In genomic region chr4:47020563-47020962, GRCm38 (mm10) we compare ENCODE assay signal across 9 mouse cellular contexts. TPM values are rescaled to one million over a fixed set of nuclear protein-coding genes. Genes with fewer than 3 reads are reported as not detected.
DNase-seq lines count a peak whose midpoint lies in the region; ATAC-seq and TF ChIP-seq lines count a peak whose summit lies in the region.
"Had no signal": no experiment of that assay in that cellular context is flagged by ENCODE, and none has a peak within 500 bp of the region (broad histone marks: within the 10 kb centered on the region; RNA-seq: fewer than 3 reads in every experiment).

No protein-coding gene starts in this region.

- no peak overlapping the region for H3K27ac ChIP-seq in hindbrain, postnatal 0 days
- H3K27ac ChIP-seq in hindbrain, embryonic 14.5 days: no peak overlapping the region
- H3K27ac ChIP-seq: embryonic facial prominence, embryonic 15.5 days had no signal

- no peak overlapping the region for H3K9ac ChIP-seq in hindbrain, postnatal 0 days (replicated peaks; ENCODE audit: low read length)
- no peak overlapping the region for H3K9ac ChIP-seq in hindbrain, embryonic 14.5 days
- H3K9ac ChIP-seq: embryonic facial prominence, embryonic 15.5 days had no signal

- H3K4me3 ChIP-seq in hindbrain, postnatal 0 days (ENCODE audit: low read length): no peak overlapping the region
- no peak overlapping the region for H3K4me3 ChIP-seq in hindbrain, embryonic 14.5 days (replicated peaks; ENCODE audit: low read length)
- H3K4me3 ChIP-seq: embryonic facial prominence, embryonic 15.5 days had no signal

- no peaks in the 10 kb centered on the region for H3K9me3 ChIP-seq in hindbrain, postnatal 0 days (ENCODE audit: low read length)
- no peaks in the 10 kb centered on the region for H3K9me3 ChIP-seq in hindbrain, embryonic 14.5 days (ENCODE audit: control insufficient read depth, low read length)
- H3K9me3 ChIP-seq: embryonic facial prominence, embryonic 15.5 days had no signal

- no peaks in the 10 kb centered on the region for H3K4me1 ChIP-seq in hindbrain, postnatal 0 days (ENCODE audit: insufficient read depth, low read length)
- no peaks in the 10 kb centered on the region for H3K4me1 ChIP-seq in hindbrain, embryonic 14.5 days (replicated peaks; ENCODE audit: control insufficient read depth, insufficient read depth, low read length)
- H3K4me1 ChIP-seq: embryonic facial prominence, embryonic 15.5 days had no signal

- peak; percentile 80 for TF ChIP-seq CTCF in hindbrain, postnatal 0 days (IDR thresholded peaks at IDR 0.05; ENCODE audit: low read depth)

- no peak overlapping the region for H3K4me2 ChIP-seq in hindbrain, postnatal 0 days (ENCODE audit: low read depth, low read length)
- H3K4me2 ChIP-seq in hindbrain, embryonic 14.5 days (replicated peaks): no peak overlapping the region
- H3K4me2 ChIP-seq: embryonic facial prominence, embryonic 15.5 days had no signal

- H3K36me3 ChIP-seq in hindbrain, postnatal 0 days (ENCODE audit: insufficient read depth, low read length): peaks cover 12% of the 10 kb centered on the region; the same call in 1 of the 2 replicates
- H3K36me3 ChIP-seq in hindbrain, embryonic 14.5 days (replicated peaks; ENCODE audit: control insufficient read depth, insufficient read depth): peaks cover 35% of the 10 kb centered on the region

- no peaks in the 10 kb centered on the region for H3K27me3 ChIP-seq in hindbrain, postnatal 0 days (ENCODE audit: insufficient read depth, low read length)
- no peaks in the 10 kb centered on the region for H3K27me3 ChIP-seq in hindbrain, embryonic 14.5 days (ENCODE audit: control insufficient read depth, insufficient read depth, low read length)
- H3K27me3 ChIP-seq: embryonic facial prominence, embryonic 15.5 days had no signal

- WGBS in hindbrain, postnatal 0 days: 22% methylated on average over 5 of the region's 5 CpGs
- WGBS in hindbrain, embryonic 14.5 days: 9% methylated on average over 5 of the region's 5 CpGs

- peak; percentile 49 for DNase-seq in hindbrain, postnatal 0 days (ENCODE audit: low spot score)
- DNase-seq in hindbrain, embryonic 14.5 days (ENCODE audit: low spot score): no peak
- peak; percentile 78 for DNase-seq in CD4-positive, CD25-positive, alpha-beta regulatory T cell, adult 2 months (ENCODE audit: low read depth, low spot score)
- peak; percentile 11 for DNase-seq in adrenal gland, adult 8-10 months
- DNase-seq in embryo, embryonic 9.5 days (ENCODE audit: extremely low spot score): peak; percentile 68
- peak; percentile 37 for DNase-seq in layer of hippocampus, adult 9-10 months (ENCODE audit: low spot score)
- peak; percentile 66 for DNase-seq in thymus, postnatal 0 days (ENCODE audit: low spot score)

- no peak for ATAC-seq in hindbrain, postnatal 0 days
- no peak for ATAC-seq in hindbrain, embryonic 14.5 days (ENCODE audit: low FRiP score)
- 0 out of 2 replicates have a peak, but pooled peaks have one; percentile 41 for ATAC-seq in monocyte, adult 5-6 weeks (replicated peaks; ENCODE audit: insufficient number of reproducible peaks, low FRiP score, low TSS enrichment, poor library complexity, severe bottlenecking)

RNA-seq across cellular contexts. Expression of gene Gabbr2, which starts 28.9 kb away (rescaled TPM):
- 98.9 and 115 TPM in 2 replicates for total RNA-seq in hindbrain, postnatal 0 days (2014; rRNA removed)
- 16.7 and 17.7 TPM in 2 replicates for polyA plus RNA-seq in hindbrain, postnatal 0 days (2015; fragmentation: Nextera tagmentation; extraction: Ambion mirVana)
- 13.3 and 13.8 TPM in 2 replicates for polyA plus RNA-seq in hindbrain, embryonic 14.5 days (2014; fragmentation: Nextera tagmentation; extraction: Ambion mirVana)
- under 1 TPM; 0.31 to 0.52 (median 0.39) TPM for total RNA-seq in adrenal gland, adult 8-10 months (2022)
- total RNA-seq in monocyte, adult 5-6 weeks (2017): not detected in 3 replicates
- polyA plus RNA-seq in thymus, postnatal 0 days (2015; fragmentation: Nextera tagmentation; extraction: Ambion mirVana): 0.10 and 0.16 TPM in 2 replicates

RNA-seq across cellular contexts. Expression of gene Anks6, which starts 36.7 kb away (rescaled TPM):
- 11.1 and 13.4 TPM in 2 replicates for total RNA-seq in hindbrain, postnatal 0 days (2014; rRNA removed)
- 3.0 and 3.2 TPM in 2 replicates for polyA plus RNA-seq in hindbrain, postnatal 0 days (2015; fragmentation: Nextera tagmentation; extraction: Ambion mirVana)
- polyA plus RNA-seq in hindbrain, embryonic 14.5 days (2014; fragmentation: Nextera tagmentation; extraction: Ambion mirVana): 4.8 and 5.0 TPM in 2 replicates
- 10 to 100 TPM in 1 of 4 experiments, 1 to 10 TPM in 3; 5.8 to 11.6 (median 8.2) TPM for total RNA-seq in adrenal gland, adult 8-10 months (2022)
- total RNA-seq in monocyte, adult 5-6 weeks (2017): 0.57 to 0.97 TPM in 2 of 3 replicates, not detected in the other
- 0.94 and 0.99 TPM in 2 replicates for polyA plus RNA-seq in thymus, postnatal 0 days (2015; fragmentation: Nextera tagmentation; extraction: Ambion mirVana)

Comparison
In these comparisons a context has a peak if more than half of its experiments do, and no peak if none do; other contexts are left out.
1. RNA of gene Gabbr2, which starts 28.9 kb away (total RNA-seq): 98.9 to 115 TPM in hindbrain, postnatal 0 days; 0.31 to 0.52 TPM in adrenal gland, adult 8-10 months and not detected in monocyte, adult 5-6 weeks; every median in the first group is over 10 times any median in the second.